Mouse (Mus musculus) frontal cortex, postnatal 25 days (tissue): Measurements from ENCODE around the gene Zfp622.

Source experiments
- DNase-seq, 2 experiments: peaks; one replicate each; pipeline ENCODE4 v3.0.0; 2022; ENCODE audit warnings: low spot score in 2 of 2

Gene Zfp622

DNA sequence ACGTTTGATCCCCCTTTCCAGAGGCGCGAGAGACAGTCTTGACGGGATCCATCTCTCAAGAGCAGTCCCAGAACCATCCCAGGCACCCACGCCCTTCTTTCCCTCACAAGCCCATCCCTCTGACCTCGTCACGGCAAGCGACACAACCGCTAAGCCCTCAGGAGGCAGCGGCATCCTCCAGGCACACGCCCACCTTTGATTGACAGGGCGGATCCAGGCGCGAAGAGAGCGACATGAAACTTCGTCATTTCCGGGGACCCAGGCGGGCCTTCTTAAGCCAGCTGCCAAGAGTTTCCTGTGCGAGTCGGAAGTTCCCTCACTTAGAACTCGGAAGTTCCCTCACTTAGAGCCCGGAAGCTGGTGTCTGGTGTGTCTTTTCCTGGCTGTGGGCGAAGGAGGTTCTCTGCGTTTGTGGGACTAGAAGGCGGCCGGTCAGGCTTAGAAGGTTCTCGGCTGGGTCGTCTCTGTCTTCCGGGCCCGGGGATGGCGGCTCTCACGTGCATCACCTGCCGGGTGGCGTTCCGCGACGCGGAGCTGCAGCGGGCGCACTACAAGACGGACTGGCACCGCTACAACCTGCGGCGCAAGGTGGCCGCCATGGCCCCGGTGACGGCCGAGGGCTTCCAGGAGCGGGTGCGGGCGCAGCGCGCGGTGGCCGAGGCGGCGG lies at the start of gene Zfp622:
Gene Zfp622, plus strand, starts transcription at position 300 of the 667 bp plus-strand sequence.
- peak; percentile 81 to 90 for DNase-seq

- no peak for DNase-seq
Observed at GRCm38 (mm10) chr15:25934411-25934810, 49.8 kb upstream of the Zfp622 start.

- DNase-seq, result no peak
Observed at GRCm38 (mm10) chr15:25938496-25938895, 45.7 kb upstream of the Zfp622 start.

- no peak for DNase-seq
Observed at GRCm38 (mm10) chr15:25940397-25941377, 43.5 kb upstream of the Zfp622 start.

DNA sequence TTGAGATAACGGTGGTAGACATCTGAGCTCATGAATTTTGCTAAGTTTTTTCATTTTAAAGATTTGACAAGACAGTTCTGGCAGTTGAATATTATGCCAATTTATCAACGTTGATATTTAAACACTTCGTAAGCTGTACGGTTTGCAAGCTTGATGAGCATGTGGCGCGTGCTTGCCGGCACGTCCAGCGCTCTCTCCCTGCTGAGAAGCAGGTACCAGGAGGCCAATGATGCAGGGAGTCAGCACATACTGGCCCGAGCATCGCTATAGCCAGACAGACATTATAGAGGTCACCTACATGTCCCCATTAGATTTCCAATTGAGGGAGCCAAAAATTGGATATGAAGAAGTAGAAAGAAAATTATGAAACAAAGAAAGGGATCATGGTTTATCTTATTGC lies 42.7 kb upstream of the Zfp622 start:
- DNase-seq, result no peak

DNA sequence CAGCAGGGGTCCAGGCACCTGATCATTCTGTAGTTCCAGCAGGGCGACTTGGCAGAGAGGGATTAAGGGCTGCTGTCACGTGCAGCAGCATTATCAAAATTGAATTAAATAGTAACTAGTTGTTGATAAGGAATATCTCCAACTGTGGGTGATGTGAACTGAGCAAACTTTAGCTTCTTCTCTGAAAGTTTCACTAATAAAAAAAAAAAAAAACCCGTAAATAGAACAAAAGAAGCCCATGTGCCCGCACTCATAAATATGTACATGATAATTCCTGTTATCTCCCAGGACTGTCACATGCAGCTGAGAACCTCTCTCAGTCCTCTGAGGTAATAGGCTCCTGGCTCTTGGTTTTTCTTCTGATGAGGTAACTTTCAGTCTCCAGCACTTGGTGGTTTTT lies 41.8 kb upstream of the Zfp622 start:
- no peak for DNase-seq

DNA sequence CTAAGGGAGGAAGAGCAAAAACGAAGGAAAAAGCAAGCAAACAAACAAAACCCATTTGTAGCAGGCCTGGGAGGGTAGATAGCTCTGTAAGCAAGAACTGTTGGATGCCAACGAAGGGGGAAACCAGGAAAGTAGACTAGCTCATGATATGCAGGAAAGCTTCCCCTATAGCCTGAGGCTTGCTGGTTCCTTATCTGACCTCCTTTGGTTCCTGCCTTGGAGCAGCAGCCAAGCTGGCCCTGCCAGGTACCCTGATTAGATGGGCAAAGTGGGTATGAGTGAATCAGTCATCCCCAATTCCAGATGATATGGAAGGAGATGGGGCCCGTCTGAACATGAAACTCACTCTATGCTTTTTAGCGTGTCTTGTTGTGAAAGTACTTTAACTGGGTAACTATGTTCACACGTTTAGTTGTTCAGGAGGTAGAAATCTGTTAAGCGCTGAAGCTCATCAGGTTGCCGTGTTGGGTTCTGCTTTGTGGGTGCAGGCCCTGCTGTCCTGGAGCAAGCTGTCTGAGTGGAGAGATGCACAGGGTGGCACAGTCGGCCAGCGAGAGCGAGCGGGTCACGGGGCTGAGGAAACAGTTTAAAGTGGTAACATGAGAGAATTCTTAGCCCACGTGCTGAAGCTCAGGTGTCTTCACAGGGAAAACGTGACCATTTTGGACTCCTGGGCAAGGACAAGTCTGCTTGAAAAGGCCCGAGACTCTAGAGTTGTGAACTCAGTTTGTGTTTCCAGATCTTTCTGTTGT lies 40.6 kb upstream of the Zfp622 start:
- no peak for DNase-seq

- no peak for DNase-seq
Observed at GRCm38 (mm10) chr15:25945224-25945623, 38.9 kb upstream of the Zfp622 start.

GRCm38 (mm10) chr15:25946482-25946881 lies 37.7 kb upstream of the Zfp622 start:
- no peak for DNase-seq

GRCm38 (mm10) chr15:25947383-25947782 lies 36.8 kb upstream of the Zfp622 start:
- DNase-seq, result no peak

DNA sequence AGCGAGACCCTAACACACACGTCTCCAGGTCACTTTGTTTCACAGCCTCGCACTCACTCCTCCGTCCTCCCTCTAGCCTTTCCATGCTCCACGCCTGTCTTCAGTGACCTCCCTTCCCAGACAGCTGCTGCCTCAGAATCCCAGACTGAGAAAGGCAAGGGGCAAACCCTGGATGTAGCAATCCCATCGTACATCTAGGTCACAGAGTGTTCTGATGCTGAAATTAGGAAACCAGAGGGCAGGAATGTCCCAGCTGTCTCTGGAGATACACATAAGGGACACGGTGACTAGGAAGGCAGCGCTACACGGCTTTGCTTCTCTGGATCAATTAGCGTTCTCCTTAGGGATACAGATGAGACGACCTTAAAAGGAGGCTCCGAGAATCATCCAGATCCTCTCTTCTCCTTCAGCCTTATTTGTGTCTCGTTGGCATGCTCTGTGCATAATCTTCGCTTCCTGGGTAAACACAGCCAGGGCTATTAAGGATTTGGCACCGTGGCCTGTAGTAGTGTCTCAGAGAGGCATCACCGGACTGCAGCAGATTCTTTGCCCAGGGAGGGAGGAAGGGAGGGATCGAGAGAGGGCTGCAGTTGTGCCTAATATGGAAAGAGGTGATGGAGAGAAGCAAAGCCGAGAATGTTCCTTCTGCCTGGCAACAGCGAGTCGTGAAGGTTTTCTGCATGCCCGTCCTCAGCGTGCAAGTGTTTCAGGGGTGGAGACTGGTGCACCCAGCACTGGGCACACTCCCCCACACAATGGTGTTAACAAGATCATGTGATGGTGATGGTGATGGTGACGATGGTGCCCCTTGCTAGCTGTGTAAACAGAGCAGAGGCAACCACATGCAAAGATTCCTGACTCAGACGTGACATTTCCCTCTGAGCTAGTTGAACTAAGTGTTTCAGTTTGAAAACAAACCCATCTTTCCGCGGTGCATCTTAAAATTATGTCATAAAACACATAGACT lies 35.6 kb upstream of the Zfp622 start:
- no peak for DNase-seq

DNA sequence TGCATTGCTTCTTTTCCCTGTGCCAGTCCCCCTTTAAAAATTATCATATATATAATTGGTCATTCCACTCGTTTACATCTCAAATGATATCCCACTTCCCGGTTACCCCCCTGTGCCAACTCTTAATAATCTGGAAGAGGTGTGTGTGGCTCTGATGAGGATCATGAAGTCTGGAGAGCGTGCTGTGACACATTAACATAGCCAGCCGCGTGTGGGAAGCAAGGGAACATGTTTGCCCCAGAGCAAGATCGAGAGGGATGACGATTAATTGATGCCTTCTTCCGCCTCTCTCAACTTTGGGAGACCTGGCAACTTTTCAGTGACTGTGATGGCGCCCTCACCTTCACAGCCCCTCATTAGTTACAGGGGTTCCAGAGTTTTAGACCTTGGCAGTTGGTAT lies 34.5 kb upstream of the Zfp622 start:
- no peak for DNase-seq

GRCm38 (mm10) chr15:25950584-25950983 lies 33.6 kb upstream of the Zfp622 start:
- DNase-seq, result no peak

GRCm38 (mm10) chr15:25951037-25951436 lies 33.1 kb upstream of the Zfp622 start:
- no peak for DNase-seq

DNA sequence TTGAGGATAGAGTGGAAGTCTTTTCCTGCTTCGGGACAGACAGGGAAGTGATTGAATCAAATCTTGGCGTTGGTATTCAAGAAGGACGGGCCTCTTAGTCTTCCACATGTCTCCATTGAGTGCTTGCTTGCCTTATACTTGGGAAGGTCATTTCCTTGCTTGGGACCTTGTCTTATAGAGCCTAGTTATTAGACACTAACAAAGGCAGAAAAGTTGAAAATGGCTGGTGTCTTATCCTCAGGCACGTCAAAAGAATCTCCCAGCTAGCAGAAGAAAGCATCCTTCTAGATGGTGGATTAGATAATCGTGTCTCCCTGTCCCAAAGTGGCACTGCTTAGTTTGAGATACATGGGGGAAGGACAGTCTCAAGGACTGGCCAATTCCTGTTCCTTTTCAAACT lies 28.2 kb upstream of the Zfp622 start:
- no peak for DNase-seq

DNA sequence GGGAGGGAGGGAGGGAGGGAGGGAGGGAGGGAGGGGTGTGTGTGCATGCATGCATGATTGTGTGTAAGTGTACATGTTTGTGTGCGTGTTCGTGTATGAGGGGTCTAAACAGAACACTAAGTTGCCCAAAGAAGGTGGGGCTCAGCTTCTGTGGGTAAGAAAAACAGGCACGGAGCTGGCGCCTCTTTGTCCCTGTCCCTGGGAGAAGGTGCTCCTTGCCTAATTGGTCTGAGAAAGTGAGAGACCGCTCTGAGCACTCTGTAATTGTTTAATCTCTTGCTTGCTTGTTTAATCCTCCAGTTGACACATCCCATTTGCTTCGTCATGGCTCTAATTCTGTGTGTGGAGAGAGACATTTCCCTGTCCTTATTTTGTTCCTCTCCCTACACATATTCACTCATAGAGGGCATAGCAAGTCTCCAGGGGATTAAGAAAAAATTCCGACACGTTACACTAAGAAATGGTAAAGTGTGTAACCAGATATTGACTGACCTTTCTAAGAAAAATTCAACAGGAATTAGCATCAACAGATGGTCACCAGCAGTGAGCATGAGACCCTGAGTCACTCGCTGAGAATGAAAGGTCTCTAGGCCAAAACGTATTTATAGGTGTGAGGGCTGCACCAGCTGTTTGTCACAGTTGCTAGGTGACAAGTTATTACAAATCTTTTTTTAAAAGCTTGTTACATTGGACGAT lies 27.6 kb upstream of the Zfp622 start:
- no peak for DNase-seq

GRCm38 (mm10) chr15:25957651-25958050 lies 26.5 kb upstream of the Zfp622 start:
- DNase-seq, result no peak

GRCm38 (mm10) chr15:25959375-25959774 lies 24.8 kb upstream of the Zfp622 start:
- no peak for DNase-seq

- no peak for DNase-seq
Observed at GRCm38 (mm10) chr15:25960231-25960630, 23.9 kb upstream of the Zfp622 start.

DNA sequence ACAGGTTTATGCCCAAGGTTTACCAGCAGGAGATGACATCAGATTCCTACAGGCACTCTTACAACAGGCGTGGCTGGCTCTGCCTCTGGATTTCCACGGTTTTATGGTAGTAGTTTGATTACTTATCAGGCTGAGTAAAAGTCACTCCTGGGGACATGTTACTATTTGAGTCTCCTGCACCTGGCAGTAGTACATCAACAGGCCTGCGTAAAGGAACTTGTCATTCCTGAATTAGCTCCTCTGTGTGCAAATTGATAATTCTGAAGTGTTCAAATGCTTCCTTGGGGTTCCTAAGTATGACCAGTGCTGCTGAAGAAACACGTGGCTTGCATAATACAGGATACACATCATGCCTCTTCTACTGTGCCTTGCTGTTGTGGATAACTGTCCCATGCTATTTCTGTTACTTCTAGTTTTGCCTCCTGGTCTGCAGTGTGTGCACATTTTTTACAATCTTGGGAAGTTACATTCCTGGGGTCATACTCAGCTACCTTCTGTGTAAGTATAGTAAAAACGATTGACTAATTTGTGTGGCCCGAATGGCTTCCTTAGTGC lies 17.9 kb upstream of the Zfp622 start:
- no peak for DNase-seq
